Mouse (Mus musculus) embryonic facial prominence, embryonic 13.5 days (tissue): ENCODE results near the gene Ddc. TPM values are rescaled to one million over a fixed set of nuclear protein-coding genes. Genes with fewer than 3 reads are reported as not detected.

Experiments used
- ATAC-seq: fragments of 200-750 bp; cut with Nextera tagmentation; 2 replicates; pipeline ENCODE4 v1.8.0; 2017; ENCODE audit warnings: low read depth; ENCODE audit not compliant: insufficient number of reproducible peaks, insufficient read depth, low FRiP score, low TSS enrichment
- H3K27ac ChIP-seq: fragments of 300-500 bp; sonication (generic); 2 replicates; pipeline ENCODE4 v1.5.1; 2015; ENCODE audit warnings: moderate library complexity, mild to moderate bottlenecking, inconsistent platforms
- H3K27me3 ChIP-seq: fragments of 300-500 bp; sonication (generic); 2 replicates; pipeline ENCODE4 v1.6.1; 2015; ENCODE audit warnings: mild to moderate bottlenecking, inconsistent platforms
- H3K36me3 ChIP-seq: fragments of 300-500 bp; sonication (generic); 2 replicates; pipeline ENCODE4 v1.6.1; 2015; ENCODE audit warnings: mild to moderate bottlenecking, inconsistent platforms
- H3K4me1 ChIP-seq: fragments of 300-500 bp; sonication (generic); 2 replicates; pipeline ENCODE4 v1.6.1; 2015; ENCODE audit warnings: inconsistent platforms
- H3K4me2 ChIP-seq: fragments of 300-500 bp; sonication (generic); 2 replicates; pipeline ENCODE4 v1.6.1; 2015; ENCODE audit warnings: moderate library complexity, mild to moderate bottlenecking, inconsistent platforms
- H3K4me3 ChIP-seq: fragments of 300-500 bp; sonication (generic); 2 replicates; pipeline ENCODE4 v1.5.1; 2015; ENCODE audit warnings: mild to moderate bottlenecking, inconsistent platforms
- H3K9ac ChIP-seq: fragments of 300-500 bp; sonication (generic); 2 replicates; pipeline ENCODE4 v1.6.1; 2015; ENCODE audit warnings: mild to moderate bottlenecking, inconsistent platforms
- H3K9me3 ChIP-seq: fragments of 300-500 bp; sonication (generic); 2 replicates; pipeline ENCODE4 v1.6.1; 2016; ENCODE audit warnings: inconsistent platforms
- WGBS: fragments of 180-500 bp; shearing (Covaris S2); methylation state at CpG from one replicate; pipeline ENCODE4 v1.1.7; 2015; ENCODE audit warnings: mixed read lengths; 5-methylcytosine and 5-hydroxymethylcytosine counted together
- polyA plus RNA-seq: library from polyadenylated mRNA; unstranded; fragments of >200 nt; fragmentation: Nextera tagmentation; extraction: Ambion mirVana; gene quantifications from 2 replicates; pipeline ENCODE4 v1.2.1, GENCODE M21; 2015

Ddc gene
- 5.3 and 5.8 TPM in 2 replicates for polyA plus RNA-seq

GRCm38 (mm10) chr11:11897645-11898357 is at the start of gene Ddc:
Ddc (minus strand) TSS chr11:11898144.
- no peaks in the 10 kb centered on the region for H3K36me3 ChIP-seq
- no peak within 1 kb of the TSS for H3K9ac ChIP-seq
- H3K4me3 ChIP-seq = no peak within 1 kb of the TSS
- H3K9me3 ChIP-seq = no peaks in the 10 kb centered on the region
- H3K27me3 ChIP-seq = no peaks in the 10 kb centered on the region
- H3K27ac ChIP-seq = no peak within 1 kb of the TSS
- H3K4me1 ChIP-seq = no peaks in the 10 kb centered on the region
- WGBS = 94% methylated on average over 12 of the region's 12 CpGs
- no peak for ATAC-seq
- no peak within 1 kb of the TSS for H3K4me2 ChIP-seq

- Histone ChIP-seq H3K36me3 (peaks cover 55% of the 10 kb centered on the region), H3K4me1 (peaks cover 42% of the 10 kb centered on the region)
- ATAC-seq = no peak
Observed at GRCm38 (mm10) chr11:11945766-11946165, 47.8 kb upstream of the Ddc start.

GRCm38 (mm10) chr11:11944814-11945213 is 46.9 kb upstream of the Ddc start:
- peaks cover 51% of the 10 kb centered on the region for H3K36me3 ChIP-seq
- no peak overlapping the region for H3K9ac ChIP-seq
- H3K27ac ChIP-seq = no peak overlapping the region
- no peak overlapping the region for H3K4me3 ChIP-seq
- no peak overlapping the region for H3K4me2 ChIP-seq
- no peaks in the 10 kb centered on the region for H3K27me3 ChIP-seq
- no peaks in the 10 kb centered on the region for H3K9me3 ChIP-seq
- H3K4me1 ChIP-seq = peaks cover 35% of the 10 kb centered on the region
- no peak for ATAC-seq
- 93% methylated on average over 4 of the region's 4 CpGs for WGBS

More at GRCm38 (mm10) chr11:11945766-11946165, 47.8 kb upstream of the Ddc start:
- Histone ChIP-seq H3K27me3 (no peaks in the 10 kb centered on the region), H3K4me2 (no peak overlapping the region), H3K27ac (no peak overlapping the region), H3K9me3 (no peaks in the 10 kb centered on the region), H3K4me3 (no peak overlapping the region), H3K9ac (no peak overlapping the region)
- 87% methylated on average over 4 of the region's 4 CpGs for whole genome bisulfite sequencing

GRCm38 (mm10) chr11:11944082-11944349 is 46.1 kb upstream of the Ddc start:
- no peaks in the 10 kb centered on the region for H3K27me3 ChIP-seq
- peaks cover 32% of the 10 kb centered on the region for H3K4me1 ChIP-seq
- peaks cover 53% of the 10 kb centered on the region for H3K36me3 ChIP-seq
- no peak overlapping the region for H3K27ac ChIP-seq
- no peak overlapping the region for H3K4me3 ChIP-seq
- no peak overlapping the region for H3K4me2 ChIP-seq
- no peak for ATAC-seq
- no peak overlapping the region for H3K9ac ChIP-seq
- H3K9me3 ChIP-seq = no peaks in the 10 kb centered on the region

GRCm38 (mm10) chr11:11943240-11944081 is 45.5 kb upstream of the Ddc start:
- WGBS = 84% methylated on average over 13 of the region's 13 CpGs
- no peaks in the 10 kb centered on the region for H3K9me3 ChIP-seq
- no peaks in the 10 kb centered on the region for H3K27me3 ChIP-seq
- ATAC-seq = no peak
- no peak overlapping the region for H3K4me2 ChIP-seq
- no peak overlapping the region for H3K4me3 ChIP-seq
- peaks cover 27% of the 10 kb centered on the region for H3K4me1 ChIP-seq
- peak overlapping the region; percentile 85 for H3K27ac ChIP-seq
- no peak overlapping the region for H3K9ac ChIP-seq
- H3K36me3 ChIP-seq = peaks cover 59% of the 10 kb centered on the region

GRCm38 (mm10) chr11:11942320-11943217 is 44.6 kb upstream of the Ddc start:
- H3K4me1 ChIP-seq = peaks cover 18% of the 10 kb centered on the region
- H3K36me3 ChIP-seq = peaks cover 67% of the 10 kb centered on the region
- WGBS = 63% methylated on average over 6 of the region's 6 CpGs
- H3K4me3 ChIP-seq = no peak overlapping the region
- H3K27ac ChIP-seq = peak overlapping the region; percentile 85
- no peaks in the 10 kb centered on the region for H3K9me3 ChIP-seq
- H3K27me3 ChIP-seq = no peaks in the 10 kb centered on the region
- no peak for ATAC-seq
- no peak overlapping the region for H3K4me2 ChIP-seq
- H3K9ac ChIP-seq = no peak overlapping the region

GRCm38 (mm10) chr11:11940833-11941681 is 43.1 kb upstream of the Ddc start:
- no peak overlapping the region for H3K9ac ChIP-seq
- no peak overlapping the region for H3K4me3 ChIP-seq
- H3K36me3 ChIP-seq = peaks cover 77% of the 10 kb centered on the region
- no peak for ATAC-seq
- no peaks in the 10 kb centered on the region for H3K27me3 ChIP-seq
- WGBS = 74% methylated on average over 5 of the region's 5 CpGs
- 0 out of 2 replicates have a peak overlapping the region, but pooled peaks have one; percentile 85 for H3K27ac ChIP-seq
- H3K4me1 ChIP-seq = peaks cover 17% of the 10 kb centered on the region
- no peaks in the 10 kb centered on the region for H3K9me3 ChIP-seq
- H3K4me2 ChIP-seq = no peak overlapping the region

GRCm38 (mm10) chr11:11939611-11940010 is 41.7 kb upstream of the Ddc start:
- H3K4me2 ChIP-seq = no peak overlapping the region
- H3K4me1 ChIP-seq = peaks cover 17% of the 10 kb centered on the region
- H3K27ac ChIP-seq = no peak overlapping the region
- H3K36me3 ChIP-seq = peaks cover 76% of the 10 kb centered on the region
- no peak for ATAC-seq
- H3K4me3 ChIP-seq = no peak overlapping the region
- WGBS = 66% methylated on average over 3 of the region's 3 CpGs
- H3K27me3 ChIP-seq = no peaks in the 10 kb centered on the region
- no peaks in the 10 kb centered on the region for H3K9me3 ChIP-seq
- no peak overlapping the region for H3K9ac ChIP-seq

- H3K36me3 ChIP-seq = peaks cover 76% of the 10 kb centered on the region
- H3K4me1 ChIP-seq = peaks cover 17% of the 10 kb centered on the region
- H3K9me3 ChIP-seq = no peaks in the 10 kb centered on the region
- no peak overlapping the region for H3K9ac ChIP-seq
- no peak overlapping the region for H3K4me2 ChIP-seq
- H3K4me3 ChIP-seq = no peak overlapping the region
- peak overlapping the region; percentile 39; the same call in 1 of the 2 replicates for H3K27ac ChIP-seq
- 94% methylated on average over 1 of the region's 1 CpGs for WGBS
- no peak for ATAC-seq
- no peaks in the 10 kb centered on the region for H3K27me3 ChIP-seq
Observed at GRCm38 (mm10) chr11:11938591-11938990, 40.6 kb upstream of the Ddc start.

GRCm38 (mm10) chr11:11937340-11938030 is 39.5 kb upstream of the Ddc start:
- peaks cover 13% of the 10 kb centered on the region for H3K4me1 ChIP-seq
- H3K27me3 ChIP-seq = no peaks in the 10 kb centered on the region
- WGBS = 71% methylated on average over 10 of the region's 10 CpGs
- no peak overlapping the region for H3K4me2 ChIP-seq
- no peak overlapping the region for H3K9ac ChIP-seq
- no peak for ATAC-seq
- H3K36me3 ChIP-seq = peaks cover 79% of the 10 kb centered on the region
- H3K27ac ChIP-seq = peak overlapping the region; percentile 48; the same call in 1 of the 2 replicates
- no peak overlapping the region for H3K4me3 ChIP-seq
- no peaks in the 10 kb centered on the region for H3K9me3 ChIP-seq
